In the genomic region with DNA sequence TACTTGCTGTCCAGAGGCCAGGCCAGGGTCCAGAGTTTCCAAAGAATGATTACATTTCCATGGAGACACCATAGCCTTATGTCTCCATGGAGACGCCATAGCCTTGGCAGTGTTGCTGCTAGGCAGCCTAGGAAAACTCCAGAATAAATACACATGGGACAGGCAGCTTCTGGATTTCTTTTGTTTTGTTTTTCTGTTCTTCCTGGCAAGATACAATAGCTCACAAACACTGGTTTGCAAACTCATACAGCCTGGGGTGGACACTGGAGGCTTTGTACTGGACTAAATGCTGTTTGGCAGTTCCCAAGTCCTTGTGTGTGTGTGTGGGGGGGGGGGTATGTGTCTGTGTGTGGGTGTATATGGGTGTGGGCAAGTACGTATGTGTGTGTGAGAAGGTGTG, we compare ENCODE assay signal across 10 mouse cellular contexts. TPM values are rescaled to one million over a fixed set of nuclear protein-coding genes. Genes with fewer than 3 reads are reported as not detected.
DNase-seq lines count a peak whose midpoint lies in the region; ATAC-seq and TF ChIP-seq lines count a peak whose summit lies in the region.
"Had no signal": no experiment of that assay in that cellular context is flagged by ENCODE, and none has a peak within 500 bp of the region (broad histone marks: within the 10 kb centered on the region; RNA-seq: fewer than 3 reads in every experiment).

No protein-coding gene starts in this region.

- ATAC-seq in frontal cortex, adult (ENCODE audit: low TSS enrichment), result peak; percentile 50

- TF ChIP-seq POLR2A in testis, adult 2 months (IDR thresholded peaks at IDR 0.05; ENCODE audit: control insufficient read depth, low read depth, low read length), result no peak

- no peaks in the 10 kb centered on the region for H3K36me3 ChIP-seq in testis, adult 2 months (ENCODE audit: control insufficient read depth, insufficient read depth, low read length)
- no peaks in the 10 kb centered on the region for H3K36me3 ChIP-seq in midbrain, embryonic 10.5 days
- H3K36me3 ChIP-seq: liver, embryonic 15.5 days had no signal

- H3K27me3 ChIP-seq in testis, adult 2 months (ENCODE audit: control insufficient read depth, insufficient read depth, low read length), result no peaks in the 10 kb centered on the region
- no peaks in the 10 kb centered on the region for H3K27me3 ChIP-seq in midbrain, embryonic 10.5 days (ENCODE audit: low read depth, poor library complexity, severe bottlenecking)
- H3K27me3 ChIP-seq: liver, embryonic 15.5 days had no signal

- H3K9me3 ChIP-seq in midbrain, embryonic 10.5 days (replicated peaks), result peaks cover 9% of the 10 kb centered on the region
- H3K9me3 ChIP-seq: liver, embryonic 15.5 days had no signal

- DNase-seq in frontal cortex, postnatal 36 days (ENCODE audit: low spot score in 2 of 2), result no peak
- DNase-seq in testis, postnatal 10 days (ENCODE audit: low spot score), result no peak
- peak; percentile 61 for DNase-seq in midbrain, embryonic 10.5 days (ENCODE audit: low spot score)
- no peak for DNase-seq in yolk sac, embryonic 10.5 days (ENCODE audit: low spot score)
- DNase-seq in spleen, postnatal 4 days (ENCODE audit: low spot score in 2 of 2), result no peak
- DNase-seq in heart, postnatal 14 days, result no peak
- DNase-seq: thymus, postnatal 25 days had no signal

- no peaks in the 10 kb centered on the region for H3K4me1 ChIP-seq in testis, adult 2 months (ENCODE audit: control insufficient read depth, insufficient read depth, low read length)
- H3K4me1 ChIP-seq in midbrain, embryonic 10.5 days, result peaks cover 36% of the 10 kb centered on the region
- H3K4me1 ChIP-seq: liver, embryonic 15.5 days had no signal

- peak overlapping the region; percentile 32; the same call in 1 of the 2 replicates for H3K4me3 ChIP-seq in testis, adult 2 months (ENCODE audit: control insufficient read depth, low read depth, low read length)
- no peak overlapping the region for H3K4me3 ChIP-seq in midbrain, embryonic 10.5 days
- H3K4me3 ChIP-seq: liver, embryonic 15.5 days had no signal

- TF ChIP-seq CTCF in testis, adult 2 months (IDR thresholded peaks at IDR 0.05; ENCODE audit: control insufficient read depth, insufficient read depth, insufficient replicate concordance, low read depth, low read length), result no peak

- no peak overlapping the region for H3K27ac ChIP-seq in testis, adult 2 months (ENCODE audit: control insufficient read depth, insufficient read depth, low read depth, low read length)
- H3K27ac ChIP-seq in midbrain, embryonic 10.5 days (replicated peaks), result peak overlapping the region; percentile 79
- H3K27ac ChIP-seq: liver, embryonic 15.5 days had no signal

- intact Hi-C loops in heart, postnatal 14 days (cut with DNase I), result no loop called here

- WGBS in midbrain, embryonic 10.5 days, result 50% methylated on average over 2 of the region's 2 CpGs

RNA-seq across cellular contexts. Expression of a gene that starts 29.1 kb away (rescaled TPM):
- polyA plus RNA-seq in testis, adult 2 months (2012; rRNA removed), result 0.96 and 1.9 TPM in 2 replicates
- polyA plus RNA-seq in midbrain, embryonic 10.5 days (2016; fragmentation: Nextera tagmentation; extraction: Ambion mirVana), result 4.7 and 4.8 TPM in 2 replicates
- 1 to 10 TPM; 9.6 to 9.9 TPM for total RNA-seq in heart, postnatal 14 days (2021)

RNA-seq across cellular contexts. Expression of a gene that starts 52.6 kb away (rescaled TPM):
- polyA plus RNA-seq in testis, adult 2 months (2012; rRNA removed), result 0.16 and 0.85 TPM in 2 replicates
- polyA plus RNA-seq in midbrain, embryonic 10.5 days (2016; fragmentation: Nextera tagmentation; extraction: Ambion mirVana), result 0.99 and 1.4 TPM in 2 replicates
- under 1 TPM; 0.29 to 0.41 TPM for total RNA-seq in heart, postnatal 14 days (2021)
